Mouse (Mus musculus): Measurements from ENCODE around the gene Nrxn3.
A peak's percentile ranks its signal among the peaks of the same experiment; 100 is the strongest.

Gene Nrxn3

DNA sequence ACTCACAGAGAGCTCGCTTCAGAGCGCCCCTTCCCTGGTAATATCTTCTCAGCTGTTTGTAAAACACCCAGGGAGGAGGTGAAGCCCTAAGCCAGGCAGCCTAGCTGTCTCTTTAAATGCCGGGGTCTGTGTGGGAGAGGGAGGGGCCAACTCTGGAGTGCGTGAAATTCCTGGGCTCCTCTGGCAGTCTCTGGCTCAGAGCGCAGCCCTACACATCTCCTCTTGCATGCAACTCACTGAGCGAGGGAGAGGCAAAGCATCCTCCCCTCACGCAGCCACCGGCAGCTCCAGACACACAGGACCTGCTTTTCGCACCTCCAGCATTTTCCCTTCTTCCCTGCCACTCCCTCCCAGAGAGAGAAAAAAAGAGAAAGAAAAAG, at the start of gene Nrxn3:
Gene Nrxn3, plus strand, starts transcription at position 186 of the 380 bp plus-strand sequence.
- DNase-seq (ENCODE audit: low spot score): no peak

GRCm38 (mm10) chr12:88704159-88704846, 18.4 kb upstream of the Nrxn3 start:
- no peak for DNase-seq (ENCODE audit: low spot score)

DNA sequence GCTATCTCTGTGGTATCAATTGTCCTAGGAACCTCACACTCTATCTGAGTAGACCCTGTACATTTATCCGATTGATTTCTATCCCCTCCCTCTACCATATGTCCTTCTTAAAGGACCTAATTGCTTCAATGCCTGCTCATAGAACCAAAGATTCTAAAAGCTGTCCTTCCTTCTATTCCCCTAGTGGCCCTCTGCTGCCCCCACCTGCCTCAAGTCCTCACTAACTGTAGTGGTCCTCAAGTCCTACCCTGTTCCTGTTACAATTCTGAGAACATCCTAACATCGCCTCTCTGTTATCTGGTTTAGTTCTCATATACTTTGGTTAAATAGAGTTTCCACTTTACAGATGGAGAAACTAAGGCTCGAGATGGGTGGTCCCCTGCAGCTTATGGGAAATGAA, 16.7 kb upstream of the Nrxn3 start:
- no peak for DNase-seq (ENCODE audit: low spot score)

DNA sequence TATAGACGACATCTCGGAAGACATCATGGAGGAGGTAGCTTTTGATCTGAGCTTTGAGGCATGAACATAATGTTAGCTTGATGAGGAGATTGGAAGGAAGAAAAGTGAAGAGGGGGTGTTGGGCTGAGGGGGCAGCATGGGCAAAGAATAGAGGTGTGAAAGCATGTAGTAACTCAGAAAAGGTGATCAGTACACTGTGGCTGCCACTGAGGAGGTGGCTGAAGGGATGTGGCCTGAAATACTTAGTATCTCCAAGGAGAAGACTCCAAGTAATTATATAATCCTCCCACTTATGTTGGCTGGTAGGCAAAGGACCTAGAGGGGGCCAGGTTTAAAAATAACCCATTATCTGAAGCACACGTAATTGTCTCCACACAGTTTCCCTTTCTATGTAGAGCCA, 14.9 kb upstream of the Nrxn3 start:
- DNase-seq (ENCODE audit: low spot score): no peak

DNA sequence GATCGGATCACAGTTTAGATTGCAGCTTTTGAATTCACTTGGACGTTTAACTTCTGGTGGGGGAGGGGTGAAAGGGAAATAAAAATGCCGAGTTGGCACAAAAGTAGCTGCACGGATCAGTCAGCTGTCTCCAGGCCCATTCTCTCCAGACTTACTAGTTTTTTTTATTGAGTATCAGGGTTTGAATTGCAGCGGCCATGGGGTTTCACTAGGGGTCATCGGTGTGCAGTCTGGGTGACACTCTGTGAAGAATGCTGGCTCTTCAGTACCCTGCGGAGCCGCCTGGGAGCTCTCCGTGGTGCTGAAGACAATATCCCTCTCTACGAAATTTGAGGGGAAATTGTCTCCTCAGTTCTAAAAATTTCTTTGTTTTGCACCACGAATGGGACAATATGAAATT, 13.5 kb upstream of the Nrxn3 start:
- DNase-seq (ENCODE audit: low spot score): peak; percentile 51

- no peak for DNase-seq (ENCODE audit: low spot score)
Observed at GRCm38 (mm10) chr12:88713456-88713855, 9.2 kb upstream of the Nrxn3 start.

GRCm38 (mm10) chr12:88722031-88722690, 515 bp upstream of the Nrxn3 start:
- no peak for DNase-seq (ENCODE audit: low spot score)

- no peak for DNase-seq (ENCODE audit: low spot score)
Observed at GRCm38 (mm10) chr12:88726316-88726715, 3.6 kb downstream of the Nrxn3 start.

DNA sequence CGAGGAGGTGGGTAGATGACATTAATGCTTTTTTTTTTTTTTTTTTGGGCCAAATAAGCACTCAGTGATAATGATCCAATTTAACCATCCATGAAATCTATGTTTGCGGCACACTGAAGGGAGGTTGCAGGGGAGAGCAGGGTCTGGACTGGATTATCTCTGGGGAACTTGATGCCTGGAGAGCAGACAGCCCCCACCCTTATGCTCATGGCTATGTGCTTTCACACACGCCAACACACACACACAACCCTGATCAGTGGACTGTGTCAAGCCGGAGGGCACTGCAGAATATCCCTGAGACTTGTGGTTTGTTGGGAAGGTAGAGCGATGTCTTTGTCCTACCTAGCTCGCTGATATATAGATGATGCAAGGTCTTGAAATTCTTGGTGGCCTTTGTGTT, 4.1 kb downstream of the Nrxn3 start:
- DNase-seq (ENCODE audit: low spot score): no peak

DNA sequence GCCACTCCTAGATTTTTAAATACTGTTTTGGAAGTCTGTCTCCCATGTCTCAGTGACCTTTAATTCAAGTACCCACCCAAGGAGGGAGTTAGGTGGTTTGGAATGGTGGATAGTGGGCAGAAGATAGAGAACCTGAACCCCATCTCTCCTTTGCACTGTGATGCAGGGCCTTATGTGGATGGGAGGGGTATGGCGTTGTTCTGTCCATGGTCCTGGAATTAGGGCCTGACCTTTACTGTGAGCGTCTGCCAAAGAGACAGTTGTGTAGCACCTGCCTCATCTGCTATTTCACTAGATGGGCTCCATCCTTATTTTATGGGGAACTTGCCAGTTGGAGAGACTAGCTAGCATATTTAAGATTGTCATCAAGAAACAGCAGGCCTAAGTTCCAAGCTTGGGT, 8.0 kb downstream of the Nrxn3 start:
- DNase-seq (ENCODE audit: low spot score): no peak

GRCm38 (mm10) chr12:88735045-88735444, 12.4 kb downstream of the Nrxn3 start:
- DNase-seq (ENCODE audit: low spot score): no peak

- DNase-seq (ENCODE audit: low spot score): no peak
Observed at GRCm38 (mm10) chr12:88737081-88737480, 14.4 kb downstream of the Nrxn3 start.

DNA sequence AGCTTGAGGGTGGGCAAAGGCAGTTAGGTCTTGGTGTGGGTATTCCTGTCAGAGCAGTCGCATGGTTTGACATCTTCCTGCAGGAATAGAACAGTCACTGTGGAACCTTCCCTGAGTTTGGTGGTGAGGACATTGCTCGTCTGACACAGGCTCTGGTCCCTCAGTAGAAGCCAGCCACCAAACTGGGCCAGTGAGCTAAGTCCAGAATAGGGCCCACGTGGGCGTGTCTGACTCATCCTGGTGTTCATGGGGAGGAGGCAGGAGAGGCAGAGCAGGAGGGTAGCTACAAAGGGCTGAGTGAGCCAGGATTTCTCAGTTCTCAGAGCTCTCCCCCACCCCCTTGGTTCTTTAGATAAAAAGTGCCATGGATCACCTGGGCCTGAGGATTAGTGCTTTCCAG, 15.9 kb downstream of the Nrxn3 start:
- DNase-seq (ENCODE audit: low spot score): no peak

DNA sequence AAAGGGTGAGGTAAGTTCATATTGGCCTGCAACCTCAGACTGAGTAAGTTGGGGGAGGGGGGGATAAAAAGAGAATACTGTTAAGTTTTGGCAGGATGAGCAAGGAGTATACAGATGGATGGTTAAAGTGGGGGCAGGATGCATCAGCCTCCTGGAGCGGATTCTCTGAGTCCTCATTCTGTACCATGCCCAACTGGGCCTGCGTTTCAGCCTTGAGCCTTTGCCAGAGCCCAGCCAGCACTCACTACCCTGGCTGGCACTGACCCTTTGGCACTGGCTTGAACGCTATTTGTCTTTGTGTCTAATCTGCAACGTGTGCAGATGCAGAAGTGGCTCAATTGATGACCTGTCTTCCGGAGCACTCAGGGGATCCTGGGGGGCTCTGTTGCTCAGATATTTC, 24.1 kb downstream of the Nrxn3 start:
- no peak for DNase-seq (ENCODE audit: low spot score)

DNA sequence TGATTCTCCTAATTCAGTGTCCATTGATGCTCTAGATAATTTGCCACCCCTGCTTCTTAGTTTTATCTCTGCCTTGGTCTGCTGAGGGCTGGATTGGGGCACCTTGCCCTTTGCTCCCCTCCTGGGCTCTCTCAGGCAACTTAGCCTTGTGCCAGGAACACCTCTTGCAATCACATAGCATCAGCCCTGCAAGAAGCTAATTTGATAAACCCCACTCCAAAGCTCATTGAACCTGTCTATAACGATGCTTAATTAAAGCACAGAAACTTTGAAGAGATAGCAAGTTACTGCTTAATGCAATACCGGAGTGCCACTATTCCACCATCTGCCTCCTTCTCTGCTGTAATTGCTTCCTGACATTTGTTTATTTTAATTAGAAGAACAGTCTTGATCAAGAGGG, 42.1 kb downstream of the Nrxn3 start:
- DNase-seq (ENCODE audit: low spot score): no peak

DNA sequence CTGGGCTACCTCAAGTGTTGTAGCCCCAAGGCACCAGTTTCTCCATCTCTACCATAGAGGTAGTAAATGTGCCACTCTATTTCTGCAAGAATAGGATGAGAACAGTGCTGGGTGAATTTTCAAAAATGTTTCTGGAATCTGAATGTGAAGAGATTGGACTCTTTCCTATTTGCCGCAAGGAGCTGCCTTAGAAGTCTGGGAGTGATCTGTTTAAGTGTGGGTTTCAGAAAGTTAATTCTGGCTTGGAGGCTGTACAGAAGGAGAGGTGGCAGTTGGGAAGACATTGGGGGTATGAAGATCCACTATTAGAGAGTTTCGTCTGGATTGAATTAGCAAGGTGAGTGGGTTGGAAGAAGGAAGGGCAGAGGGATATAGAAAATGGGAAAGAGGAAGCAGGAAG, 52.0 kb downstream of the Nrxn3 start:
- no peak for DNase-seq (ENCODE audit: low spot score)

DNA sequence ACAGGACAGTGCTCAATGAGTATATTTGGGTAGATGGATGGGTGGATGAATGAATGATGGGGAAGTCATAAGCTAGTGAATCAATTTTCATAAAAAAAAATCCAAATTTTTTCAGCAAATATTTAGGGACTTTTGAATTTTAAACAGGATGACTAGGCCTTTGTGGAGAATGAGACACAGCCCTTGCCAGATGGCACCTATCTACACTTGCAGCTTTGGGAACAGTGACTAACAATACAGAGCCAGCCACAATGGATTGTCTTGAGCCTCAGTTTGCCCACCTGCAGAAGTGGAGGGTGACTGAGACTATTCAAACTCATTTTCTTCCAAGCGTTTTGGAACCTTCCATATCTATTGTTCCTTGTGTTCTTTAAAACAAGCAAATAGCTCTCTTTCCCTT, 55.4 kb downstream of the Nrxn3 start:
- no peak for DNase-seq (ENCODE audit: low spot score)

GRCm38 (mm10) chr12:88784199-88785147, 61.8 kb downstream of the Nrxn3 start:
- no peak for DNase-seq (ENCODE audit: low spot score)

- DNase-seq (ENCODE audit: low spot score): no peak
Observed at GRCm38 (mm10) chr12:88793314-88793713, 70.6 kb downstream of the Nrxn3 start.

DNA sequence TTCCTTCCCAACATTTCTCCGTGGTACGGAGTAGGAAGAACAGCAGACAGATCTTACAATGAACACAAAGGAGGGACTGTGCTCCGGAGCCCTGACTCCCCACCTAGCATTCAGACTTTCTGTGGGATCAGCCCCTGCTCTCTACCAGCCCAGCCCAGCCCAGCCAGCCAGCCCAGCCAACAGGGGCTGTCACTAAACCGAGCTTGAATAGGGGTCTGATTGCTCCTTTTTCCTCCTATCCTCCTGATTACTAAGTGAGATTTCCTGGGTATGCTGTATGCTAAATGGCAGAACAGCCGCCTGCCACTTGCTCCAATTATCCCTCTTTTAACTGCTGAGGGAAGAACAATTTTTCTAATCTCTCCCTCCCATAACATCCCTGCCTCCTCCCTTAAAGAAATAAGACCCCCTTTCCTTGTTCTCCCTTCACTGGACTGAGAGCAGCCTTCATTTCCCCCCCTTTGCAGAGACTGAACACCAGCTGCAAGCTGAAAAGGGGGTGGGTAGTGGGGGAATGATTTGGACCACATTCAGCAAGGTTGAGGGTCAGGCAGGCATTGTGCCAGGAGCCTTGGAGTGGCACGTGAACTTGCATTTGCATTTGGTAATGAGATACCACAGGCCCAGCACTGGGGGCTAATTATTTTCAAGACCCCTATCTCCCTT, 78.4 kb downstream of the Nrxn3 start:
- no peak for DNase-seq (ENCODE audit: low spot score)

DNA sequence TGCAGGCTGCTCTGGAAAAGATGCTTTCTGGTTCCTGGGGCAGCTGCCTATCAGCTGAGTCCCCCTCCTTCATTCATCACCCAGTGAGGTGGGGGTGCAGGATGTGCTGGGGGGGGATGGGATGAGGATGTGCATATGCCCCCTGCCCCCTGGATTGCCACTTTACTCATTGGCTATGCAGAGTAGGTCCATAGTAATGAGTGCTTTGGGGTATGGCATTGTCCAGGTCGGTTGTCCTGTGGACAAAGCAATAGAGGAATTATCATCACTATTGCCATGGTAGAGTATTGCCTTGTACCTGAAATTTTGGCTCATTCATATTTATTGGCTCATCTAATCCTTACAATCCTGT, 79.0 kb downstream of the Nrxn3 start:
- no peak for DNase-seq (ENCODE audit: low spot score)

GRCm38 (mm10) chr12:88808947-88809346, 86.3 kb downstream of the Nrxn3 start:
- no peak for DNase-seq (ENCODE audit: low spot score)
